Mouse (Mus musculus): Measurements from ENCODE around the gene Gm2310. TPM values are rescaled to one million over a fixed set of nuclear protein-coding genes. Genes with fewer than 3 reads are reported as not detected.
A peak's percentile ranks its signal among the peaks of the same experiment; 100 is the strongest.
"Not testable (repeated sequence)": the region's sequence is repeated elsewhere in the genome, so short reads cannot be mapped to it uniquely, and the experiment has no call there.

Gene Gm2310
- not detected for total RNA-seq (2021)
- long read RNA-seq, experiment 1 = 0 reads
- long read RNA-seq, experiment 2 = 0 reads

DNA sequence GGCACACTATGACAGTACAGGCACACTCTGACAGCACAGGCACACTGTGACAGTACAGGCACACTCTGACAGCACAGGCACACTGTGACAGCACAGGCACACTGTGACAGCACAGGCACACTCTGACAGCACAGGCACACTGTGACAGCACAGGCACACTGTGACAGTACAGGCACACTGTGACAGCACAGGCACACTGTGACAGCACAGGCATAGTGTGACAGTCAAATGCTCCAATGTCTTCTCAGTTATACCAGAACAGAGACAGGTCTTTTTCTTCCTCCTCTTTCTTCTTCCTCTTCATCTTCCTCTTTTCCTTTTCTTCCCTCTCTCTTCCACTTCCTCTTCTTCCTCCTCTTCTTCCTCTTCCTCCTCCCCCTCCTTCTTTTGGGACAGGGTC lies at the start of gene Gm2310:
TSS of gene Gm2310 (minus strand) at position 101 of the 400 bp plus-strand sequence.
- not testable (repeated sequence) for DNase-seq (ENCODE audit: low spot score in 2 of 2)

DNA sequence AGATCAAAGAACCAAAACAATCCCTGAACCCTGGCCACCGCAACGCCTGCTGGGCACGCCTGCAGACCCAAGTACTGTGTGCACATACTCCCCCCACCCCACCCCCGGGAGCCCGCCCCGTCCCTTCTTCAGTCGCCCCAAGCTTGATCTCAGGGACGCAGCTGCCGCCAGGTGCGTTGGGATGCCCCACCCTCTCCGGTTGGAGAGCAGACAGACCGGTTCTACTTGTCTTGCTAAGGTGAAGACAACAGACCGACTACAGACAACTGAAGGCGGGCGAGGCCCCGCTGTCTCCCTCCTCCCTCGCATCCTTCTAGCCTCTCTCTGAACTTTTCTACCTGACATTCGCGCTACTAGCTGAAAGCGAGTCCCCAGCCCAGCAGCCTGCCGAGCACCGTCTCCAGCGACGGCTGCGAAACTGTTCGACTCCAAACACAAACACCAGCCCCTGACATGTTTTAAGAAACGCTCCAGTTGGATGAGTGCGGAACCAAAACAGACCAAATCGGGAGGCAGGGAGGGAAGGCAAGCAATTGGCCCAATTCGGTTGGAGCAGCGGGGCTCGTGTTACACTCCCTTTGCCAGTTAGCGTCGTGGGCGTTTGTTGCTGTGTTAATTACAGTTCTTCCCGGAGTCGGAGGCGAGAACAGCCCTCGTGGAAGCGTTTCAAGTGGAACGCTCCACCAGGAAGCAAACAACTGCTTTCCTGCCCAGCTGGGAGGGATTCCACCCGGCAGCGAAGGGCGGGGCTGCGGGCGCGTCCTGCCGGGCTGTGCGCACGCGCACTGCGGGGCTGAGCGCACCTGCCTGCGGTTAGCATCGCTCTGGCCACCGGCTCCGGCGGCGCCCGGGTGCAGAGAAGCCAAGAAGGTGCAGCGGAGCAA lies 49.1 kb upstream of the Gm2310 start:
- DNase-seq (ENCODE audit: low spot score in 2 of 2) = peak; percentile 78 to 92

DNA sequence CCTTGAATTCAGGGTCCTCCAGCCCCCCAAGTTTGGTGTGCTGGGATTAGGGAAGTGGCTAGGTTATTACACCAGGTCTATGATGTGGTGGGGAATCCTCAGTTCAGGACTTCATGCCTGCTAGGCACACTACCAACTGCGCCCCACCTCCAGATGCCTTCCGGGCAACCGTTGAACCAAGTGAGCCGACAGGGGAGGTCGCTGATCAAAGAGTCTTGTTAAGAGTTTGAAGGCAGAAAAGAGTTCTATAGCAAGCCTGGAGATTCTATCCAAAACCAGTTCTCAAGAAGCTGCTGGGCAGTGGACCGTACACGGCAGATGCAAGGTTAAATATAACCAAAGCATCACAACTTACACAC lies 48.5 kb upstream of the Gm2310 start:
- DNase-seq (ENCODE audit: low spot score in 2 of 2) = no peak

- no peak for DNase-seq (ENCODE audit: low spot score in 2 of 2)
These were observed 45.7 kb upstream of the Gm2310 start for GRCm38 (mm10) chr15:8565416-8565815.

GRCm38 (mm10) chr15:8564331-8564730 lies 44.6 kb upstream of the Gm2310 start:
- DNase-seq (ENCODE audit: low spot score in 2 of 2) = no peak

DNA sequence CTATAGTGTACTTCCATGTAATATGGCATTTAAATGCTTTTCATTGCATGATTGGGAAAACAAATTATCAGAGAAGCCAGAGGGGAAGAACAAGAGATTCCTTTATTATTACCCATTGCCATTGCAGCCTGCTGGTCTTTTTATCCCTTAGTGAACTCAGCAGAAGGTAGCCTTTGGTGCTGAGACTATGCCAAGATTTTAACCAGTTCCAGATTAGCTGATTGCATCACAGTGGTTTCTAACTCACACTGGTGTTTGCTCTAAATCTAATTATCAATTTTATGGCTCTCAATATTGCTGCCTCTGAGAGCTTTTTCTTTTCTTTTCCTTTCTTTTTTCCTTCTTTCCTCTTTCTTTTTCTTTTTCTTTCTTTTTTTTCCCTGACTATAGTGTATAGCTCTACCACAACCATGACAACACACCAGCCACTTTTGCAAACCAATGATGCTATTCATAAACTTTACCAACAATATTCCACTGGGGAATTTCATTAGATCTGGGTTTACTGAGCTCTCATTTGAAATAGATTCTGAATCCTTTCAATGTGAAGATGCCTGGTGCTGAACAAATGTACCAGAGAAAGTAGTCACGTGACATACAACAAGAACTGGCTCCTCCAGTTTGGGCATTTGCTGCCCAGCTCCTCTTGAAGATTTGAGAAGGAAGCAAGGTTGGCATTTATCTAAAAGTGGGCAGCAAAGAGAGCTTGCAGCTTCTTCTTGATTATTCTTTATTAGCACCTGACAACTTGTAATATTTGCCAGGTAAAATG lies 43.9 kb upstream of the Gm2310 start:
- no peak for DNase-seq (ENCODE audit: low spot score in 2 of 2)

DNA sequence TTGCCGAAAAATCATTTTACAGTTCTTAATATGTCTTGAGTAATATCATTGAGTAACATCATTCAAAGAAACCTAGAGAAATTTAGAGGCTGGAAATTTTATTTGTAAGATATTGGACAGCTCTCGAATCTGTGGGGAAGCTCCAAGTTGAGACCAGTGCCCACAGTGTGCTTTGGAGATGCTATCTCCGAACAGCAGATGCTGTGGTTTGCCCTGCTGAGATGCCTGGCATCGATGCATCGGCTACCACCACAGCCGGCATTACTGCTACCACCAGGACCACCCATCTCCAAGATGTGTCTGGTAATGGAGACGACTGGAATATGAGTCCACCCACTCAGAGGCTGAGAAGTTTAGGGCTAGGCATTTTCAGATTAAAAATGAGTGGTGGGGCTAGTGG lies 43.0 kb upstream of the Gm2310 start:
- DNase-seq (ENCODE audit: low spot score in 2 of 2) = no peak

GRCm38 (mm10) chr15:8531201-8531600 lies 11.4 kb upstream of the Gm2310 start:
- no peak for DNase-seq (ENCODE audit: low spot score in 2 of 2)

DNA sequence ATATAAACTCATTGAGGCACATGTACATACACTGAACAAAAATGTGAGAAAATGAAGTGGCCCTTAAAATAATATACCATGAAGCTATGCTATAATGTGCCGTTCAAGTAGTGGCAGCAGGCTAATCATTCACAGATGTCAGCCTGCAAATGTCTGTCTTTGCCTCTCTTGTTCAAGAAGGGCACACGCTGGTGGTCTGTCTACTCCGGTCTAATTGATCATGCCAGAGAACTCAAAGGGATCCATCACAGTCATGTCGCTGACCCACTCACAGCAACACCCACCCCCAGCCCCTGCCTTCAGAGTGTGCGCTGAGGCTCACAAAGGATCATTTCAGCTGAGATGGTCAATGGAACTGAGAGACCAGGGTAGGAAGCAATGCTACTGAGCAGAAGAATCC lies 6.8 kb downstream of the Gm2310 start:
- no peak for DNase-seq (ENCODE audit: low spot score in 2 of 2)

DNA sequence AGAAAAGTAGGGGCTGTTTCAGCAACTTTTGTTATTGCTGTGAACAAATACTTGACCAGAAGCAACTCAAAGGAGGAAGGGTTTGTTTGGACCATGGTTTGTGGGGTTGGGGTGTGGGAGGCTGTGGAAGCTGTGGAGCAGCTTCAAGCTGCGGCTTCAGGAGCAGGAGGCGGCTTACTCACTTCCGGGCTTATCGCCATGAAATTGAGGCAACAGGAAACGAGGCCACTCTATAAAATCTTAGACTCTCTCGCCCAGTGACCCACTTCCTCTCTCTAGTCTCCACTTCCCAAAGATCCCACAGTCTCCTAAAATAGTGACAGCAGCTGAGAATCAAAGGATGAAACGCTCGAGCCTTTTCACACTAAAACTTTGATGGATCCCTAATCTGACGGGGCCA lies 7.9 kb downstream of the Gm2310 start:
- DNase-seq (ENCODE audit: low spot score in 2 of 2) = no peak

DNA sequence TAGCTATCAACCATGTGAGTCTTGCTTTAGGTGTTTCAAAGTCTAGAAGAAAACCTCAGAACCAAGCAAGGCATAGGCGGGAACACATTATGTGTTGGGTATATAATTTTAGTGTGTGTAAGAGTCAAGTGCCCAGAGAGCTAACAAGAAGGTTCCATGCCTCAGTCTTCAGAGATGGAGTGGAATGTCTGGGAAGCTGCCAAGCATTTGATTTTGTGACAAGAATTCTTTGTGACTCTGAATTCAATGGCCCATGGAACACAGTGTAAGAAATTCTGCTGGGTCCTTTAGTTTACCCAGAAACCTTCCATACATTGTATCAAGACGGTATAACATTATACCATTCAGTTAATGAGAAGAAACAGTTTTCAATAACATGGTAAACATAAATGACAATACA lies 17.3 kb downstream of the Gm2310 start:
- no peak for DNase-seq (ENCODE audit: low spot score in 2 of 2)

DNA sequence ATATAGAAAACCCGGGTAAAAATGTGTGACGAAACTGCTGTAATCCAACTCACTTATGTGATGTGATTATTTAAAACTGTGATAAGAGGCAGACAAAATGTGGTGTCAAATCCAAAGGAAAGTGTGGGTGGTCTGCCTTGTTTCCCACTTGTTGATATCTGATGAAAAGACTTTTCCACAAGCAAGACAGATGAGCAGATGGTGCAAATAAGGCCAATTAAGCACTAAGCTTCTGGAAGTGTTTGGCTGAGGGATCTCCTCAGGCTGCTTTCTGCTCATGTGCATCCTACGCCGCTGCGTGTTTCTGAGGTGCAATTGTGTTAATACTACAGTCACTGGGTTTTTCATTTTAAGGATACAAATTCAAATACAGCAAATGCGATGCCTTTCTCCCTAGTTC lies 34.5 kb downstream of the Gm2310 start:
- peak; percentile 4 to 45 for DNase-seq (ENCODE audit: low spot score in 2 of 2)

GRCm38 (mm10) chr15:8469006-8469575 lies 50.7 kb downstream of the Gm2310 start:
- DNase-seq (ENCODE audit: low spot score in 2 of 2) = no peak

Other genes with a start within 250 kb of the Gm2310 start
- 10 to 100 TPM; 31.7 to 33.1 TPM for gene Nipbl, start 75.5 kb downstream of the Gm2310 start, total RNA-seq (2021)
- 100 to 1,000 TPM; 440 to 480 TPM for gene Slc1a3, start 190.8 kb upstream of the Gm2310 start, total RNA-seq (2021)

Measured in layer of hippocampus, postnatal 14 days (tissue).